Mouse (Mus musculus): ENCODE results near the gene Lyst. TPM values are rescaled to one million over a fixed set of nuclear protein-coding genes. Genes with fewer than 3 reads are reported as not detected.
A peak's percentile ranks its signal among the peaks of the same experiment; 100 is the strongest.
"Not testable (repeated sequence)": the region's sequence is repeated elsewhere in the genome, so short reads cannot be mapped to it uniquely, and the experiment has no call there.

Lyst gene
- polyA plus RNA-seq (2017; shearing (Covaris generic)): 10 to 100 TPM in 1 of 2 experiments, 1 to 10 TPM in 1; 9.4 to 14.2 TPM

- ATAC-seq: peak; percentile 95
Measured at GRCm38 (mm10) chr13:13590048-13591011, at the start of gene Lyst. Gene Lyst, plus strand, starts transcription at chr13:13590397.

GRCm38 (mm10) chr13:13543073-13543472 lies 47.1 kb upstream of the Lyst start:
- ATAC-seq: not testable (repeated sequence)

- ATAC-seq: no peak
Measured at GRCm38 (mm10) chr13:13546792-13547191, 43.4 kb upstream of the Lyst start.

- no peak for ATAC-seq
Measured at GRCm38 (mm10) chr13:13547889-13548288, 42.3 kb upstream of the Lyst start.

GRCm38 (mm10) chr13:13548431-13549190 lies 41.6 kb upstream of the Lyst start:
- ATAC-seq: no peak

DNA sequence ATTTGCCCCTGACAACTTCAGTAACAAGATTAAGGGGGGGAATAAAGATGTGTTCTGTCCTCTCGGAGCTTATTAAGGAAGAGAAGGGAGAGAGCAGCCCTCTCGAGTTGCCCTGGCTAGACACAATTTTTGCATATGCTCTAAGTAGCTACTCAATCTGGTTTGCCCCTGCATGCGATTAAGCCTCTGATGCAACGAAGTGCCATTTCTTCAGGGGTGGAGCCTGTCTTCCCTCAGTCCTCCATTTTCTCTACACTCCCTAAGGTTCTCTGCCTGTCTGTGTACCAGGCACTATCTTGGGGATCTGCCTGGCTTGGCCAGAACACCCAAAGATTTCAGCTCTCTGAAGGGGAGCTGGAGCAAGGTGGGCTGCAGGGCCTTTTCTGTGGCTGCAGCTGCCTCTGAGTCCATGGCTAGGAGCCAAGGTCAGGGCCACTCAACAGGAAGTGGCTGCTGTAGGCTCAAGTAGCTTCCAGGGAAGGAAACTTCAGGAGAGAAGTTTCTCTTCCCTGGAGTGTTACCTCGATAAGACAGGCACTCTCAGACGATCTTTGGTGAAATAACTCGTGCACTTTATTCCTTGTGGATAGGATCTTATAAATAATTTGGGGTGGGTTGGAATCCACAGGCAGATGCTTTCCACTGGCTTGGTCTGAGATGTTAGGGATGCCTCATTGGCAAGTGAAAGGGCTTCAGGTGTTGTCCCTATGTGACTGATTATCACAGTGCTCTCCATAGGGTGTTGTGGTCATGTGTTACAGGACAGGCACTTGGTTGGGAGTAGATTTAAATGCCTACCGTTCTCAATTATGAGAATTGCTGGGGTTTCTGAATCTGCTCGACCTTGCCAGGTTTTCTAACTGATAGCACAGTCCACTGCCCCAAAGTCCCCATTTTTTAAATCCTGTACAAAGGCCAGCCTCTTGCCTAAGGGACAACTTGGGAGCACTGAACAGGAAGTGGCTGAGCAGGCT lies 40.2 kb upstream of the Lyst start:
- no peak for ATAC-seq

GRCm38 (mm10) chr13:13552020-13552419 lies 38.2 kb upstream of the Lyst start:
- ATAC-seq: no peak

- ATAC-seq: no peak
Measured at GRCm38 (mm10) chr13:13553660-13554059, 36.5 kb upstream of the Lyst start.

DNA sequence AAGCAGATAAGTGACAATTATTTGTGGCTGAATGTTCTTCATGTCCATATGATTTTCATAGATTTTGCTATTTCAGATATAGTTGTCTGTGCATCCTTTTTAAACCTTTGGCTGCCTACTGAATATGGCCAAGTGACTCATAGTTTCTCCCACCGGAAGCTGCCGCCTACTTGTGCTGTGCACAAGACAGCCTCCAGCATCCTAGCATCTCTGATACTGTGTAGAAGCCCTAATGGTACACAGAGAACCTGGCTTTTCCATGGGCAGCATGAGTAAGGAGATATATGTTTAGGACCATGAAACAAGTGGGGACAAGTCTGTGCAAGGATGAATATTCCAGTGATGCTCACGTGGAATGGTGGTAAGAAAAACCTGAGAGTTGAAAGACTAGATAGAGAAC lies 35.0 kb upstream of the Lyst start:
- no peak for ATAC-seq

DNA sequence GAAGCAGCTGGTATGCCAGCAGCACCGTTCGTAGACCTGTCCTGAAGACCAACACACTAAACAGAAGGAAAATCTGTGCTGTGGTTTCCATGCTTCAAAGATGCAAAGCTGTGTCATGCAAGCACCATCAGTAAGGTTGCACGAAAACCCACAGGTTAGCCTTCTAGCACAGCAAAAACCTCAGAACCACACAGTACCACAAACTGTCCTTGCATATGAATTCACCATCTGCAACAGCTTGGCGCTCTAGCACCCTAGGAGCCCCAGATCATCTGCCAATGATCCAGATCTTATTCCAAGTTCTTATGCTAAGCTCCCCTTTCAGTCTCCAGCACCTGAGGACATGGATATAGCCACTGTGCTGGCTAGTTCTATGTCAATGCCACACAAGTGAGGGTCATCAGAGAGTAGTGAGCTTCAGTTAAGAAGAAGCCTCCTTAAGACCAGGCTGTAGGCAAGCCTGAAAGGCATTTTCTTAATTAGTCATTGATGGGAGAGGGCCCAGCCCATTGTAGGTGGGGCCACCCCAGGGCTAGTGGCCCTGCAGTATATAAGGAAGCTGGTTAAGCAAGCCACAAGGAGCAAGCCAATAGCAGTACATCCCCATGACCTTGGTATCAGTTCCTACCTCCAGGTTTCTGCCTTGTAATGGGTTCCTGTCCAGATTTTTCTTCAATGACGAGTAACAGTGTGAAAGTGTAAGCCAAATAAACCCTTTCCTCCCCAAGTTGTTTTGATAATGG lies 33.0 kb upstream of the Lyst start:
- no peak for ATAC-seq

DNA sequence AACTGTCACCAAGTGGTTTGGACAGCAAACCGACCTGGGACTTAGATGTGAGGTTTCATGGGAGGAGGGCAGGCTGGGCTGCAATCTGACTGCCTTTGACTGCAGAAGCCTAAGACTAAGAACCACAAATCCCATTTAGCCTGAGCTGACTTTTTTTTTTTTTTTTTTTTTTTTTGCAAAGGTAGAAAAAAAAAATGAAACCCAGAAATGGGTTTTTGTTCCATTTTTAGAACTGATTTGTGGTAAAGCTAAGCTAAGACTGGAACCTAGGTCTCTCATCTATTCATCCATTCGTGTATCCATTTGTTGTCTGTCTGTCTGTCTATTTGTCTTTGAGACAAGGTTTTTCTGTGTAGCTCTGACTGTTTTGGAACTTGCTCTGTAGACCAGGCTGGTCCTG lies 31.9 kb upstream of the Lyst start:
- ATAC-seq: no peak

- peak; percentile 55 for ATAC-seq
Measured at GRCm38 (mm10) chr13:13558900-13559299, 31.3 kb upstream of the Lyst start.

DNA sequence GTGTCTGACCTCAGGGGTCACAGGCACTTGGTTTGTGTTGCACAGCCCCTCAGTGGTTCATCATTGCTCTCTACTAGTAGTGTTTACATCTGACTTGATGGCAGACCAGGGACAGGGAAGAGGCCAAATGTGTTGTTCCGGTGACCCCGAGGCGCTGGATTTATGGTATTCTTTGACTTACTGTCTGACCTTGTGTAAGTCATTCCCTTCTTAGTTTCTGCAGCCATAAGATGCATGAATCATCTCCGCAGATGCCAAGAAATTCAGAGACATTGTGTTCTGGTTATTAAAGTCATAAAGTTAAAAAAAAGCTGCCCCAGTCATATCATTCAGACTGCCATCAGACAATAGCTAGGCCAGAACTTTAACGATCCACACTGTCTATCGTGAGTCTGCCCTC lies 27.6 kb upstream of the Lyst start:
- no peak for ATAC-seq

DNA sequence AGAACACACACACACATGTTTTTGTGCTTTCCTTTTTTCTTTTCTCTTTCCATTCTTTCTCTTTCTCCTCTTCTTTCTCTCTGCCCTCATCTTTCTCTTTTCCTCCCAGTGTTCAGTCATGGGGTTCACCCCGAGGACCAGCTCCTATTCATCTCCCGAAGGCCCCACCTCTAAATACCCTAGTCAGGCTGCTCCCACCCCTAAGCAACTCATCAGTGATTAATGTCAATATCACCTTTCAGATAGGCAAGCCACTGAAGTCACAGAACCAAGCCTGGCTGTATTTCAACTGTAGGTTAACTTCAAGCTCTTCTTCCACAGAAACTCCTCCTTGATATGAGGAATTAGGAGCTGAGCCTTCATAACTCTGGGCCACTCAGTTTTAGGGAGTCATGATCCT lies 26.1 kb upstream of the Lyst start:
- ATAC-seq: peak; percentile 1

DNA sequence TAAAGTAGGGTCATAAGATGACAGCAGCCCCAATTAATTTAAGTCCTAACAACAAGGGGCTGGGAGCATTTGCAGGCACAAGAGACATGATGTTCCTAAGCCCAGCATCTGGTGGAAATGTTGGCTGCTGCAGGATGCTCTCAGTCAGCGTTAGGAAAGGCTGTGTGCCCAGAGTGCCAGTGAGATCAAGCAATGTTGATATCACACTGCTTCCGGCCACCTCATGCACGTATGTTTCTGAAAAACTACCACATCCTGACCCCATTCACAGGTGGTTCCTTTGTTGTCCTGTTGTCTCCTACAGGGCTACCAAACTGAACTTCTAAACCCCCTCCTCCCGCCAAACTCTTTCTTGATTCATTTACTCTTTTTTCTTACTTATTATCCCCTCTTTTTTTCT lies 25.7 kb upstream of the Lyst start:
- peak; percentile 99 for ATAC-seq

DNA sequence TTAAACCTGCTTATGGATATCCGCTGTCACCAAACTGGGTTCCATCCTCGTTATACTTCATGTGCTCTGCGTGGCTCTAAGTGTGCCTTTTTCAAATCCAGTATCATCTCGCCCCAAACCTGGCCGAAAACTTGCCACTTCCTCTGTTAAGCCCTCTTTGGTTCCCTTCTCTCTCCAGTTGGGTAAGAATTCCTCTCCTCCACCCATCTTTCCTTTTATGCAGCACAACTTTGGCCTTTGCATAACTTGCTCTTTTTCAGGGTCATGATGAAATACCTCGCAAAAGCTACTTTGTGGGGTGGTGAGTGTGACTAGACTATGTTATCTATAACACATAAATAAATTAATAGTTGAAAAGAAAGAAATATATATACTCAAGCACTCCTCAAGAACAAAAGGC lies 22.6 kb upstream of the Lyst start:
- ATAC-seq: no peak

- ATAC-seq: no peak
Measured at GRCm38 (mm10) chr13:13568824-13569223, 21.4 kb upstream of the Lyst start.

GRCm38 (mm10) chr13:13569603-13570002 lies 20.6 kb upstream of the Lyst start:
- ATAC-seq: no peak

GRCm38 (mm10) chr13:13572060-13572835 lies 17.9 kb upstream of the Lyst start:
- peak; percentile 96 for ATAC-seq

GRCm38 (mm10) chr13:13572941-13573340 lies 17.3 kb upstream of the Lyst start:
- no peak for ATAC-seq

Data from activated CD4-positive, CD25-positive, alpha-beta regulatory T cell, adult 4 months (primary cell).